Mouse (Mus musculus) intestine, postnatal 0 days (tissue): ENCODE data around the gene Mtx2. TPM values are rescaled to one million over a fixed set of nuclear protein-coding genes. Genes with fewer than 3 reads are reported as not detected.
A peak's percentile ranks its signal among the peaks of the same experiment; 100 is the strongest.

Source experiments
- ATAC-seq: fragments of 200-750 bp; cut with Nextera tagmentation; 2 replicates; pipeline ENCODE4 v1.8.0; 2017; ENCODE audit warnings: mild to moderate bottlenecking, moderate TSS enrichment, moderate library complexity
- H3K27ac ChIP-seq: fragments of 300-500 bp; sonication (generic); 2 replicates; pipeline ENCODE4 v1.5.1; 2014; ENCODE audit warnings: mild to moderate bottlenecking, low read depth, low read length, moderate library complexity
- H3K27me3 ChIP-seq: fragments of 300-500 bp; sonication (generic); replicated peaks from 2 replicates; pipeline ENCODE4 v1.6.1; 2014; ENCODE audit warnings: low read length, mixed read lengths; ENCODE audit not compliant: control insufficient read depth, insufficient read depth
- H3K36me3 ChIP-seq: fragments of 300-500 bp; sonication (generic); 2 replicates; pipeline ENCODE4 v1.6.1; 2014; ENCODE audit warnings: mild to moderate bottlenecking, moderate library complexity; ENCODE audit not compliant: control insufficient read depth, insufficient read depth
- H3K4me1 ChIP-seq: fragments of 300-500 bp; sonication (generic); replicated peaks from 2 replicates; pipeline ENCODE4 v1.6.1; 2014; ENCODE audit warnings: antibody characterized with exemption, low read length, mixed read lengths; ENCODE audit not compliant: control insufficient read depth, insufficient read depth
- H3K4me2 ChIP-seq: fragments of 300-500 bp; sonication (generic); replicated peaks from 2 replicates; pipeline ENCODE4 v1.6.1; 2014; ENCODE audit warnings: low read depth, mild to moderate bottlenecking, moderate library complexity
- H3K4me3 ChIP-seq: fragments of 300-500 bp; sonication (generic); 2 replicates; pipeline ENCODE4 v1.5.1; 2014; ENCODE audit warnings: low read depth, low read length
- H3K9ac ChIP-seq: fragments of 300-500 bp; sonication (generic); 2 replicates; pipeline ENCODE4 v1.6.1; 2014; ENCODE audit warnings: mild to moderate bottlenecking, low read depth, low read length
- H3K9me3 ChIP-seq: fragments of 300-500 bp; sonication (generic); 2 replicates; pipeline ENCODE4 v1.6.1; 2016; ENCODE audit warnings: mixed run types; ENCODE audit not compliant: control insufficient read depth
- CTCF ChIP-seq: sonication (generic); IDR thresholded peaks from 2 replicates; pipeline ENCODE4 v1.5.1; 2016; ENCODE audit warnings: low read depth, mild to moderate bottlenecking, control low read depth, antibody characterized with exemption, moderate library complexity
- WGBS: fragments of 180-500 bp; shearing (Covaris S2); extraction: QIAGEN DNeasy Blood & Tissue Kit; methylation state at CpG from one replicate; pipeline ENCODE4 v1.1.7; 2014; 5-methylcytosine and 5-hydroxymethylcytosine counted together
- polyA plus RNA-seq: library from polyadenylated mRNA; unstranded; fragments of >200 nt; fragmentation: Nextera tagmentation; extraction: Ambion mirVana; gene quantifications from 2 replicates; pipeline ENCODE4 v1.2.1, GENCODE M21; 2015

The Mtx2 gene
- polyA plus RNA-seq, 1 experiment from 2014 or later = 96.3 TPM

- no peaks in the 10 kb centered on the region for H3K36me3 ChIP-seq
- H3K4me3 ChIP-seq = no peak overlapping the region
- no peak for TF ChIP-seq CTCF
- H3K9me3 ChIP-seq = no peaks in the 10 kb centered on the region
- no peak overlapping the region; the same call in 1 of the 2 replicates for H3K27ac ChIP-seq
- H3K27me3 ChIP-seq = no peaks in the 10 kb centered on the region
- 0 out of 2 replicates have a peak overlapping the region, but pooled peaks have one; percentile 32 for H3K4me2 ChIP-seq
- no peak overlapping the region for H3K9ac ChIP-seq
- ATAC-seq = no peak
- H3K4me1 ChIP-seq = no peaks in the 10 kb centered on the region
- 73% methylated on average over 19 of the region's 19 CpGs for WGBS
Measured at GRCm38 (mm10) chr2:74907368-74908291, 82.0 kb downstream of the Mtx2 start.

GRCm38 (mm10) chr2:74912031-74912430, 86.4 kb downstream of the Mtx2 start:
- Histone ChIP-seq H3K4me1 (no peaks in the 10 kb centered on the region), H3K27ac (no peak overlapping the region), H3K27me3 (0 out of 2 replicates have a peak, but pooled peaks cover under 1% of the 10 kb centered on the region), H3K4me2 (no peak overlapping the region), H3K9me3 (no peaks in the 10 kb centered on the region), H3K36me3 (no peaks in the 10 kb centered on the region), H3K4me3 (no peak overlapping the region), H3K9ac (no peak overlapping the region)
- 44% methylated on average over 7 of the region's 7 CpGs for WGBS
- ATAC-seq = no peak
- no peak for TF ChIP-seq CTCF

- TF ChIP-seq CTCF = no peak
- H3K4me2 ChIP-seq = no peak overlapping the region
- H3K9ac ChIP-seq = no peak overlapping the region
- no peaks in the 10 kb centered on the region for H3K4me1 ChIP-seq
- no peak overlapping the region for H3K27ac ChIP-seq
- H3K9me3 ChIP-seq = no peaks in the 10 kb centered on the region
- peaks cover 3% of the 10 kb centered on the region; the same call in 1 of the 2 replicates for H3K27me3 ChIP-seq
- no peak for ATAC-seq
- no peak overlapping the region for H3K4me3 ChIP-seq
- WGBS = 55% methylated on average over 9 of the region's 9 CpGs
- H3K36me3 ChIP-seq = no peaks in the 10 kb centered on the region
Measured at GRCm38 (mm10) chr2:74917880-74918537, 92.4 kb downstream of the Mtx2 start.

GRCm38 (mm10) chr2:74925968-74926814, 100.6 kb downstream of the Mtx2 start:
- TF ChIP-seq CTCF = no peak
- 80% methylated on average over 22 of the region's 22 CpGs for WGBS
- H3K27me3 ChIP-seq = no peaks in the 10 kb centered on the region
- H3K4me3 ChIP-seq = no peak overlapping the region
- H3K27ac ChIP-seq = no peak overlapping the region
- H3K4me2 ChIP-seq = no peak overlapping the region
- no peak for ATAC-seq
- no peaks in the 10 kb centered on the region for H3K36me3 ChIP-seq
- no peaks in the 10 kb centered on the region for H3K4me1 ChIP-seq
- no peak overlapping the region for H3K9ac ChIP-seq
- H3K9me3 ChIP-seq = no peaks in the 10 kb centered on the region

Other genes starting within 250 kb of the Mtx2 start
- gene Lnpk, start 246.4 kb upstream of the Mtx2 start, polyA plus RNA-seq = 11.7 and 13.4 TPM in 2 replicates
- gene Evx2, start 166.2 kb upstream of the Mtx2 start, polyA plus RNA-seq = not detected in 2 replicates
- gene Hoxd13, start 157.5 kb upstream of the Mtx2 start, polyA plus RNA-seq = not detected in 2 replicates
- 0.12 TPM in 1 of 2 replicates, not detected in the other for gene Hoxd12, start 150.8 kb upstream of the Mtx2 start, polyA plus RNA-seq
- 0.64 TPM in 1 of 2 replicates, not detected in the other for gene Hoxd11, start 146.2 kb upstream of the Mtx2 start, polyA plus RNA-seq
- gene Hoxd10, start 133.9 kb upstream of the Mtx2 start, polyA plus RNA-seq = 0.10 and 1.6 TPM in 2 replicates
- gene Hoxd9, start 128.1 kb upstream of the Mtx2 start, polyA plus RNA-seq = 0.64 and 1.6 TPM in 2 replicates
- gene Hoxd8, start 121.2 kb upstream of the Mtx2 start, polyA plus RNA-seq = 2.2 and 2.7 TPM in 2 replicates
- gene Hoxd3, start 113.9 kb upstream of the Mtx2 start, polyA plus RNA-seq = 3.2 and 3.3 TPM in 2 replicates
- gene Hoxd4, start 113.9 kb upstream of the Mtx2 start, polyA plus RNA-seq = 0.20 and 0.51 TPM in 2 replicates
- 0.17 TPM in 1 of 2 replicates, not detected in the other for gene Gm28230, start 99.1 kb upstream of the Mtx2 start, polyA plus RNA-seq
- not detected in 2 replicates for gene Hoxd1, start 62.8 kb upstream of the Mtx2 start, polyA plus RNA-seq